Mouse (Mus musculus): ENCODE results near the gene Col2a1.

The Col2a1 gene

DNA sequence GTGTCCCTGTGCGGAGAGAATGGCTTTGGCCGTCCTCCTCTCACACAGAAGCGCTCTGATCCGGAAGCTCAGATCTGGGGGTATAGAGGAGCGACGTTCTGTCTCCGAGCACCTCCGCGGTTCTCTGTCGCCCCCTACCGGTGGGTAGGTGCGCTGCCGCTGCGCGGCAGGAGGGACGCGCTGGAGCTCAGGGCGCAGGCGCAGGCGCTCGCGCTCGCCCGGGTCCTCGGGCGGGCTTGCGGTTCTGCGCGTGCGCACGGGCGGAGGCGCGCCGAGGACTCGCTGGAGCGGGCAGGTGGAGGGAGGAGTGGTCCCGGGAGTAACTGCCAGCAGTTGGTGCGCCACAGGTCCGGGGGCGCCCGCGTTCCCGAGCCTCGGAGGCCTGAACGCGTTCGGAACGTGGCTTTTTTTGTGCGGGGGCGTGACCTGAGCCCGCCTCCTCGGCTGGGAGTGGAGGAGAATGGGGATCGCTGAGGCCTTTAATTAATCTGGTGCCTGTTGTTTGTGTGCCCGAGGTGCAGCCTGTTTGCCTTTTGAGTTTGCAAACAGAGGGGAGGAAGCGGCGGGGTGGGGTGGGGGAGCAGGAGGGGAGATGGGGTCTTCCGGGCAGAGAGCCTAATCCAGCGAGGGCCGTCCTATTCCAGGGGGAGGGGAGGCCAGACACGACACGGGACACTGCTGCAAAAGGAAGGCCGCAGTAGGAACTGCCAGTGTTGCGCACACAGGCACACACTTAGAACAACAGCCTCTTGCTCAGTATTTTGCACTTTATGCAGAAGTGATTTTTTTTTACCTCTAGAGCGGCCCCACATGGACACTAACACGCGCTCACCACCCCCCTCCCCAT, 40.3 kb downstream of the Col2a1 start, which contains the start of gene Tmem106c:
TSS of gene Tmem106c (plus strand) at position 212 of the 847 bp plus-strand sequence.
- DNase-seq (ENCODE audit: low read depth, low spot score) = peak; percentile 93

DNA sequence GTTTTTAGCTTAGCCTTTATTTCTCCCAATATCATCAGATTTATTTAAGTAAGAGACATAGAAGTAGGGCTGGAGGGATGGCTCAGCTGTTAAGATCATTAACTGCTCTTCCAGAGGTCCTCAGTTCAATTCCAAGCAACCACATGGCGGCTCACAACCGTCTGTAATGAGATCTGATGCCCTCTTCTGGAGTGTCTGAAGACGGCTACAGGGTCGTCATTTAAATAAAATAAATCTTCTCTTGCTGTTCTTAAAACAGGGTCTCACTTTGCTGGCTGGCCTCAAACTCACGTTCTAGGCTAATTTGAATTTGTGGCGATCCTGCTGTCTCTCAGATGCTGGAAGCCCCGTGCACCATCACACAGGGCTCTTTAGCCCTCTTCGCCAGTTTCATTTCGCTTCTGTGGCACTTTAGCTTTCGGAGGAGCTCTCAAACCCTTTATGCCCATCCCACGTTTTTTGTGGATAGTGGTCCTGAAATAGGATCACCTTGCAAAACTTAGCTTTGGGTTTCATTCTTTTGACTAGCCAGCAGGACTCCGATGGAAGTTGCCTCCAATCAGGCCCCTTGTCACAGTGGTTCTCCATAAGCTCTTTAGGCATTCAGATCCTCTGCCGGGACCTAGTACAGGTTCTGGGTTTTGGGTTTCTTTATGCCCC, 41.0 kb downstream of the Col2a1 start:
- no peak for DNase-seq (ENCODE audit: low read depth, low spot score)

DNA sequence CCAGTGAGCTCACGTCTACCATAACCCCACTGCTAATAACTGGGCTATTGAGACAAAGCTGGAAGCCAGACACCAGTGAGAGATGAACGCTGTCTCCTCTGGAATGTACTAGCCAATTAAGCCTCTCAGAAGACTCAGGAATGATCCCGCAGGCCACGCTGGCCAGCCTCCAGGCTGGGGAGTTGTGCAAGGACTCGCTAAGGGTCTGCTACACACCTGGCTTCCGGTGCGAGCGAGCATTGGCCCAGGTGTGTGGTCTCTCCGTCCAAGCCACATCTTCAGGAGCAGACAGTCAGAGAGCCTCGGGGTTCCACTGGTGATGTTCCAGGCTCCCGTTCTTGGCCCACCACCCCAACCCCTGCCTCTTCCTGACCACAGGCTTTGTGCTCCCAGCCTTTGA, 48.1 kb downstream of the Col2a1 start:
- no peak for DNase-seq (ENCODE audit: low read depth, low spot score)

DNA sequence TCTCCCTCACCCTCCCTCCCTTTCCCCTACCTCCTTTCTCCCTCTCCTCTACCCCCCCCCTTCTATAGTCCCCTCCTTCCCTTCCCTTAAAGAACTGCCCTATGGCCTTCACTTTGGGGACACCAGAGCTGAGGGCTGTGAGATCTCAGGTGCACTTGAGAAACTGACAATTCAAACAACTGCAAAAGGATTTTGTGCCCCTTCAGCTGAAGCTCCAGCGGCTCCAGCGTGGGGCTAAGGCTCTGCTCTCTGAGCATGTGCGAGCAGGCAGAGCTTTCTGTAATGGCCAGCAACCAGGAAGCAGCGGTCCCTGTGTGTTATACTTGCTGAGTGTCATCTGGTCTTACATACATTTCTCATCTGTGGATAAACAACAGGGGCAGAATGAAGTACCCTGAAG, 48.8 kb downstream of the Col2a1 start:
- DNase-seq (ENCODE audit: low read depth, low spot score) = no peak

DNA sequence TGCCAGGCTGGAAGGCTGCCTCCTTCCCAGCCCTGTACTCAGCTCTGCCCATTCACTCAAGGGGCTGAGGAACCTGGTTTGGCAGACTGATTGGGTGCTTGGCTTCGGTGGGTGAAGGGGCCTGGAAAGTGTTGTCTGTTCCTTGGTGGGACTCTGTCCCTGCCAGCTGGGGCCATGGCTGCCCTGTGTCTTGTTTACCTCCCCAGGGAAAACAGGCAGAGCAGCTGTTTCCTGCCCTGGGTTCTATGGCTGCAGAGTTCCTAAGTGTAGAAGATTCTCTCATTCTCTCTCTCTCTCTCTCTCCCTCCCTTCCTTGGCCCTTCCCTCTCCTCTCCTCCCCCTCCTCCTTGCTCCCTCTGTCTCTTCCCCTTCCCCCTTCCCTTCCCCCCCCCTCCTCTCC, 49.2 kb downstream of the Col2a1 start:
- no peak for DNase-seq (ENCODE audit: low read depth, low spot score)

DNA sequence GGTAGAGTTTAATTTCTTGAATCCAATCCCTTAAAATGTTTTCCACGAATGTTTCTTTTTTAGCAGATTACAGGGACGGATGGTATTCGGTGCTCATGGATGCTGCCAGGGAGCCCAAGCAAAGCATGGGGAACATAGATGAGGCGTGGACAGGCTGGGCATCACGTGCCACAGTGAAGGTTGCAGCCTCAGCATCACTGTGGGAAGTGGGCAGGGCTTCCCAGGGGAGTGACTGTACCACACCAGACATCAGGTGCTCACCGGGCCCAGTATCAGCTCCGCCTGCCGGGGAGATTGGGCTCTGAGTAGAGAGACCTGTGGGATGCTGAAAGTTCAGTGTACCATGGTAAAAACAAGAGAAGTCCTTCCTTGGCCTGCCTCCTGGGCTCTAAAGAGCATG, 49.8 kb downstream of the Col2a1 start:
- no peak for DNase-seq (ENCODE audit: low read depth, low spot score)

DNA sequence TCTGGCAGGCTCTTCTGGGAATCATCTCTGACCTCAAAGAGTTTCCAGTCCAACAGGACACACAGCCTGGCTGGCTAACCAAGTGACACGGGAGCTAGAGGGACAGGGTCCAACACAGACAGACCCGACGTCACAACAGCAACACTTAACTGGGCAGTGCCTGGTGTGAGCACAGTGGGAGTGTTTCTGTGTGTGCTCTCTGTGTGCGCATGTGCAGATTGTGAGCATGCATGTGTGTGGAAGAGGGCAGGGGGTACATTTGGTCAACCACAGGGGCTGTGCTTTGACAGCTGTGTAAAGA, 51.7 kb downstream of the Col2a1 start:
- DNase-seq (ENCODE audit: low read depth, low spot score) = no peak

DNA sequence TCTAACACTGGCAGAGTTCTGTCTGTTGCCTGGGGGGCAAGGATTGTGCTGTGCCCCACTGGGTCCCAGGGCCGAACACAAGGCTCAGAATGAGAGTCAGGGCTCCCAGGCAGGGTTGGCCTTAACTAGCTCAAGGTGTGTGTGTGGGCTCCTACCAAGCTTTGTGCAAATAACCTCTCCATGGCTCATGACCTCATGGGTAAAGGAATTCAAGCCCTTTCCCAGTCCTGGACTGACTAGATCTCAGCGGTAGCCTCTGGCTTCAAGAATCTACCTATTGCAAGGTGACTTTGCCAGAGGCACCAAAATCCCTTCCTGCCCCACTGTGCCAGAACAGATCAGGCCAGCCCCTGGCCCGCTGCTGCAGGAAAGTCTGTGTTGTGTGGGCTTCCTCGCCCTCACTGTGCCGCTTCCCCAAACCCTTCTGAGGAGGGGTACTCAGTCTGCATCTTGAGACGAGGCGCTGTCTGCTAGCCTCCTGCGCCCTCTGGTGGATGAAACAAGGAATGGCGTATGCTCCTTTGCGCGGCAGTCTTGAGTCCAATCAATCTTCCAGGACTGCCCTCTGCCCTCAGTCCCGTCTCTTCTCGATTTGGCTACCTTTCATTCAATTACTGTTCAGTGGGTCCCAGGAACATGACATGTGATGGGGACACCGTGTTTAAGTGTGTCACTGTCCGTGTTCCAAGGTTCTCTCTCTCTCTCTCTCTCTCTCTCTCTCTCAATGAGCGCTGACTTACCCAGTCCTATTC, 52.2 kb downstream of the Col2a1 start:
- peak; percentile 72 for DNase-seq (ENCODE audit: low read depth, low spot score)

DNA sequence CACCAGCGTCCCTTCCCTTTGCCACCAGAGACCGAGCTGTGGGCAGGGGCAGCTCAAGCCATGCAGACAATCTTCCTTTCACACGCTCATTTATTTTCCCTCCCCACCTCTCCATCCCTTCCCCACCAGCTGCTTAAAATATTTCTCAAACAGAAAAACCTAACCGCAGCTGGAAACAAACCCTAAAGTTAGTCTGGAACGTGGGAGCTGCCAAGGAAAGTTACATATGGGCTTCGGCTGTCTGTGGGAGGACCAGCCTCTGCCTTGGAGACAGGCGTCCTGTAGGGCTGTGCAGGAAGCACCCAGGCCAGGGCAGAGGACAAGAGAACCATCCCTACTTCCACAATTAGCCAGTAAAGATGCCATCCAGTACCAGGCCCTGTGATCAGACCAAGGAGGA, 54.3 kb downstream of the Col2a1 start:
- no peak for DNase-seq (ENCODE audit: low read depth, low spot score)

DNA sequence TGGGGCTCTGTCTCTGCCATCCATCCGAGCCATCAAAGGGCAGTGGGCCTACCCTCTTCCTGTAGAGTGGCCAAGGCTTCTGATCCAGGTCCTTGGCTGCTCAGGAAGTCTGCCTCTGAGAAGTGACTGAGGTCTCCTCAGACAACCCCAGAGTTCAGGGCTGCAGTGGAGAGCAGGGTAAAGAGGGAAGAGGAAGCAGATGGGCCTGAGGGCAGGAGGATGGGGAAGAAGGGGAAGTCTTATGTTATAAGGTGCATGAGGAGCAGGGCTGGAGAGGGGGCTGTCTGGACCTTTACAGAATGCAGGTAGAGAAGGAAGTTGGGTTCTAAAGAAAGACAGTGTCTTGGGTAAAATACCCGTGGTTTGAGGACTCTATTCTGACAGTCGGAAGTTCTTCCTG, 54.8 kb downstream of the Col2a1 start:
- no peak for DNase-seq (ENCODE audit: low read depth, low spot score)

DNA sequence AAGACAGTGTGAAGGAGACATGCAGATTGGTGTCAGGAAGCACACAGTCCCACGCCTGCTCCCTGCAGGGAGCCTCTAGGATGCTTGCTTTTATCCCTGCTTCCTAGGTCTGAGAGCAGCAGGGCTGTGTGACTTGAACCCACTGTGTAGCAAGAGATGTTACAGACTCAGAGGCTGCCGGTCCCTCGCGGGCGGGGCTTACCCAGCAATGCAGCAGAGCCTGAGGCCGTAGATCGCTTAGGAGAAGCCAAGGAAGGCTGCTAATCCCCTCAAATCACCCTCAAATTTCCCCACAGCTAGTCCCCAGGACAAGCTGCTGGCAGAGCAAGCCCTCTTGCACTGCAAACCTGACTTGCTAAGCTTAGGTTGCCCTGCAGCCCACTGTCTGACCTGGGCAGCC, 55.8 kb downstream of the Col2a1 start:
- no peak for DNase-seq (ENCODE audit: low read depth, low spot score)

DNA sequence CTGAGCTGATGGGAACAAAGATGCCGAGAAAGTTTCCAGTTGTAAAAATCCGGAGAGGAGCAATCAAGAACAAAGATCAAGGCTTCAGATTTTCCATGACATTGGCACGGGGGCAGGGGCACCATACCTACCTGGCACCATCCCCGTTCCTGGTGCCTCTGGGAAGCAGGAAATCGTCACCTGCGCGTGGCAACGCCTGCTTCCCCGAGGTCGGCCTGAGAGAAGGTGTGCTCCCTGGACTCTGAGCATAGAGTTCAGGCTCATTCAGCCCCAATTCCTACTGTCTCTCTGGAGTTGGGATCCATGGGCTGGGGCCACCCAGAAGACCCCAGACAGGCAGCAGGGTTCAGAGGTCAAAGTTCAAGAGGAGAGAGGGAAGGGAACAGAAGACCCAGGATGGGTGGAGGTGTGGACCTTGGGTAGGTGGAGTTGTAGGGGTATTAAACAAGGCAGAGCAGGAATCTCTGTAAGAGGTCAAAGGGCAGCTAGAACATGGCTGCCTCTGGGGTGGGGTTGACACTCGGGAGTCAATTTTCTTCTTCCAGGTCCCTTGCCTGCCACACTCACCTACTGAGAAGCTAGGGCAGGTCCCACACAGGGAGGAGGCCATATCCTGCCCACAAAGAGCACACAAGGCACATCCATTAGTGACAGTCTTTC, 58.7 kb downstream of the Col2a1 start:
- DNase-seq (ENCODE audit: low read depth, low spot score) = no peak

DNA sequence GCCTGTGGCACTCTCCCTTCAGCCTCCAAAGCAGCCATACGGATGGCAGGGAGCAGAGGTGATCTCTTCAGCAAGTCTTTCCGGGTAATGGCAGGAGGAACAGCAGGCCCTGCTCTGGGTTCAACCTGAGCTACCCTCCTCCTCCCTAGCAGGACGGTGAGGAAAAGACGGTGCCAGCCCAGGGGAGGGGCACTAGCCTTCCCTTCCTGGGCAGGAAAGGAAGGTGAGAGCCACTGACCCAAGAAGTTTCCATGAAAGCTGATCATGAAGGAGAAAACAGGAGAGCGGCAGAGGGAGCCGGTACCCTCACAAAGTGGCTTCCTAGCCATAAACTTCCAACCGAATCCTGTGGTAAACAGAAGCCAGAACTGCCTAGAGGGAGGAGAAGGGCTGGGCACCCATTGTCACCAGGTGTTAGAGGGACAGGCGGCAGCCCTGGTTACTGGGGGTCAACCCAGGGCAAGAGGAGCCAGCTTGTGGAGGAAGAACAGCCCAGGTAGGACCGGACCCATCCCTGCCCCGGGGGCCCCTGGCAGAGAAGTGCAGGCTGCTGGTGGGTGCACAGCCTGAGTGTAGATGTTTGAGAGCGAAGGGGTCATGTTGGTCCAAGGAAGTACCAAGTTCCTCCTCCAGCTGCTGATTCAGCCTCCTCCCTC, 59.4 kb downstream of the Col2a1 start:
- no peak for DNase-seq (ENCODE audit: low read depth, low spot score)

DNA sequence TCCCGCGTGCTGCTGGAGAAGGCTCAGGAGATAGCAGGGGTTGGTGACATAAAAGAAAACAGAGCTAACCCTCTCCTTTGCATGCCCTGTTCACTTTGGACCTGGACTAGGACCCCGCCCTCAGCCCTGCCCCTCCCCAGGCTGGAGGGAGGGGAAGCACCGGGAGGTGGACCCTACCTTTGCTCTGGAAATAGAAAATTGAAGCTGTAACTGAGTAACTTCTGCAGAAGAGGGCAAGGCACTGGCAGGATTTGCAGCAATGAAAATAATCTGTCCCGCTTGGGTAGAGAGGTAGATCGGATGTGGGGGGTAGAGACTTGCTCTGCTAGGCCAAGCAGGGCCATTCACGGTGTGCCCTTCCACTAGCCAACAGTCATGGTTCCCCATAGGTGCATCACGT, 61.1 kb downstream of the Col2a1 start:
- DNase-seq (ENCODE audit: low read depth, low spot score) = no peak

DNA sequence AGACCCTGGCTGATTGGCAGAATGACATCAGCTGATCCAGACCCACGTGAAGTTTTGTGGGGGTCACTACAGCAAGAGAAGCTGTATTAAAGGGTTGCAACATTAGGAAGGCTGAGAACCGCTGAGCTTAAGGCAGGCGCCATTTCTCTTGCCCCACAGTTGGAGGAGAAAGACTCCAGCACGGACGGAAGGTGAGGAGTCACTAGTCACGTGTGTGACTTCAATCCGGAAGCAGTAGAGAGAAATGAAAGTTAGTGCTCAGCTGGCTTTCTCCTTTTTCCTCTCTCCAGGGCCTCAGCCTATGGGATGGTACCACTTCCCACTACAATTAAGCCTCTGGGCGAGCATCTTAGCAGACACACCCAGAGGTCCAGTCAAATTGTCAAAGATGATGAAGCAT, 62.0 kb downstream of the Col2a1 start:
- DNase-seq (ENCODE audit: low read depth, low spot score) = no peak

DNA sequence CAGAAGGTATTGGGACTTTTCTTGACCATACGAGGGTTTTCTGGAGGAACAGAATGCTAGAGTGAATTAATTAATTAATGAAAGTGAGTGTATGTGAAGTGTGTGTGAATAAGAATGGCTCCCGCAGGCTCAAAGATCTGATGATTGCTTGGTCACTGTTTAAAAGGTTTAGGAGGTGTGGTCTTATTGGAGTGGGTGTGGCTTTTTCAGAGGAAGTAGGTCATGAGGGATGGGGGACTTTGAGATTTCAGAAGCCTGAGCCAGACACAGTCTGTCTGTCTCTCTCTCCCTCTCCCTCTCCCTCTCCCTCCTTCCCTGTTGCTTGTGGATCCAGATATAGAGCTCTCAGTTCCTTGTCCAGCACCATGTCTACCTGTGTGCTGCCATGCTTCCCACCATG, 63.2 kb downstream of the Col2a1 start:
- DNase-seq (ENCODE audit: low read depth, low spot score) = no peak

DNA sequence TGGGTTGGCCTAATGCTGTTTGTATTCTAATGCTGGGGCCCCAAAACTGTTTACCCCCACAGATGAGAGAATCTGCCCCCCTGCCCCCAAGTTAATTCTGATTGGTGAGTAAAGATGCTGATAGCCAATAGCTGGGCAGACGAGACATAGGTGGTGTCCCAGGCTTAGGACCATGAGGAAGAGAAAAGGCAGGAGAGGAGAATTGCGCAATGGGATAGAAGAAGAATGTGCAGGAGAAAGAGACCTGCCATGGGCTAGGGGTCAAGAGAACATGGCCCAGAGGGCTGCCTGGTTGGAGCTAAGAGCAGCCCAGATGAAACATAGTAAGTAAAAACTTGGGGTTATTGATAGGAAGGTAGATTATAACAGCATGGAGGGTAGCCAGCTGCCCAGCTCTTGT, 64.4 kb downstream of the Col2a1 start:
- DNase-seq (ENCODE audit: low read depth, low spot score) = no peak

DNA sequence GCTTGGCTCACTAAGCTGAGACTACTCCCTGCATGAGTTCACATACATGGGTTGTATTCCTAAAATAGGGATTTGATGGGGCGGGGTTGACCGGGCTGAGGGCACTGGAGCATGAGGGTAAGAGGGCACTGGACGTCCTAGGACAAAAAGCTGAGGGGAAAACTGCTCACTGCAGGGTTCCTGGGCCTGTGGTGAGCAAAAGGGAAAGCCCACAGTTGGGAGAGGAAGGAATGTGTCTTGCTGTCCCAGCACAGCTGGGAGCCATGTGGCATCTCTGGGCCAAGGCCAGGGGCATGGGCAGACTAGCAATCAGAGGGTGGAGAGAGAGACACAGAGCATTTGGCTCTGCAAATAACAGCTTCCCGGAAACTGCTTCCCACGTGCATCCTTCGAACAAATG, 65.9 kb downstream of the Col2a1 start:
- no peak for DNase-seq (ENCODE audit: low read depth, low spot score)

DNA sequence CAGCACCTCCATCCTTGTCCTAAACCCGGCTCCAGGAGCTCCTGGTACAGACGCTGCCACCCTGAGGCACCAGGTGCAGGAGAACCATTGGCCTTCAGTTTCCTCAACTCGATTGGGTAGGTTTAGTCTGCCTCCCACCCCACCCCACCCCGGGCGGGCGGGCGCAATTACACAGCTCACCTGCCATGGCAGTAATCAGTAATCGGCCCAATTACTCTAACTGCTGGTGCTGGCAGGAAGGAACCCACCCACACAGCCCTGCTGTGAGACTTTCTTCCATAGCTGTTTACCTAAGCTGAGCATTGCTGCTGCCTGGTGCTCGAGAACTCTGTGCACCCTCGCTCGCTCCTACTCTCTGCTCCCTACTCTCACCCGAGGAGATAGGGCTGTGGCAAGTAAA, 72.1 kb downstream of the Col2a1 start:
- no peak for DNase-seq (ENCODE audit: low read depth, low spot score)

DNA sequence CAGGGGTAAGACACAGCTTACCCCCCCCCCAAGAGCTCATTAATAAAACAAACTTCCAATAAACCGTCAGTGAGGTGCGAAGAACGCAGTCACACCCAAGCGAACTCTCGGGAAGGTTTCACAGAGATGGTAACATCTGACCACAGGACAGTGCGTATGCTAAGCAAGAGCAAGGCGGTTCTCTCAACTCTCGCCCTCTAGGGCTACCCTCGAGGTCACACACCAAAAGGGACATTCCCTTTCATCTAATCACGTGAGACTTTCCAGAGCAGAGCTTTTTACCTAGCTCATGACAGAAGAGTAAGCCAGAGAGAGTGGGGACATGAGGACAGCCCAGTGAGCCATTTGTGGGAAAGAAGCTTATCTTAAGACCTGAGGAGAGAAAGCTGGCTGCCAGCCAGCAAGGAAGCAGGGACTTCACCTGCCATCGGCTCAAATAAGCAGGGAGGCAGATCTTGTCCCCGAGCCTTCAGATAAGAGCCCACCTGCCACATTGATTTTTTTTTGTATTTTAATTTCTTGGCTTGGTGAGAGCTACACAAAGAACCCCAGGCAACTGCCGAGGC, 75.2 kb downstream of the Col2a1 start:
- no peak for DNase-seq (ENCODE audit: low read depth, low spot score)

DNA sequence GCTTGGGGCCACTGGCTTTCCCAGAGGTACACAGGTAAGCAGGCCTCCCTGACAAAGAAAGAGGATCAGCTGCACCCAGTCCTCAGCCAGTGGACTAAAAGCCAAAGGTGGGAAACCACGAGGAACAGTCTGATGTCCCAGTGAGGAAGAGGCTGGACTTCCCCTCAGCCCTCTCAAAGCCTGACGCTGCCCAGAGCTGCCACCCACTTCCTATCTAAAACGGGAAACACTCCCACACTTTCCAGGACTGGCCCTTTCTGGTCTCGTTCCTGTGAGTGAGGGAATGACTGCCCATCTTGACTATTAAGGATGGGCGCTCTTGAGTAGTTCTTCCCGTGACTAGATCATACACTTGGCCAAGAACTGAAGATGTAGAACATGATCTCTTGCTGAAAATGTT, 76.7 kb downstream of the Col2a1 start:
- no peak for DNase-seq (ENCODE audit: low read depth, low spot score)

All from embryo, embryonic 11.5 days (tissue).